Mouse (Mus musculus): ENCODE data around the gene Adam10. TPM values are rescaled to one million over a fixed set of nuclear protein-coding genes. Genes with fewer than 3 reads are reported as not detected.
A peak's percentile ranks its signal among the peaks of the same experiment; 100 is the strongest.

Adam10 gene
- total and polyA plus RNA-seq, 2 experiments from 2014 or later, result 17.2 to 39.6 TPM

DNA sequence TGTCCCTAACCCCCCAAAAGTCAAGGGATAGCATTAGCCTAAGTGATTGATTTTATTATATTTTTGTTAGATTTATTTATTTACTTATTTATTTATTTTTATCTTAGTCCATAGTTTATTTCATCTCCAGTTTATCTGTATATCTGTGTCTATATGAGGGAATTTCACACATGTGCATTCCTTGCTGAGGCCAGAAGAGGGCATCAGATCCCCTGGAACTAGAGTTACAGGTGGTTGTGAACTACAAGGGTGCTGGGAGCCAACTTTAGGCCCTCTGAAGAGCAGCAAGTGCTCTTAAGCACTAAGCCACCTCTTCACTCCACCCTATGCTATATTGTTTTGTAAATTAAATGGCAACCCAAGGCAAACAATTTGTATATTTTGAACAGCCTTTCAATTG is 10.7 kb upstream of the Adam10 start:
- no peak for ATAC-seq (ENCODE audit: low FRiP score)
- Histone ChIP-seq H3K27ac (ENCODE audit: low read depth, low read length) (no peak overlapping the region), H3K4me2 (ENCODE audit: low read depth, low read length, poor library complexity, severe bottlenecking) (no peak overlapping the region), H3K27me3 (ENCODE audit: insufficient read depth, low read length) (no peaks in the 10 kb centered on the region), H3K36me3 (ENCODE audit: insufficient read depth, low read length) (no peaks in the 10 kb centered on the region), H3K9me3 (ENCODE audit: low read length) (no peaks in the 10 kb centered on the region), H3K4me1 (ENCODE audit: insufficient read depth, low read length) (no peaks in the 10 kb centered on the region), H3K4me3 (ENCODE audit: low read depth, low read length) (no peak overlapping the region), H3K9ac (replicated peaks; ENCODE audit: low read length, poor library complexity, severe bottlenecking) (no peak overlapping the region)
- DNase-seq (ENCODE audit: low spot score), result no peak
- peak; percentile 56 for TF ChIP-seq CTCF (IDR thresholded peaks at IDR 0.05)

DNA sequence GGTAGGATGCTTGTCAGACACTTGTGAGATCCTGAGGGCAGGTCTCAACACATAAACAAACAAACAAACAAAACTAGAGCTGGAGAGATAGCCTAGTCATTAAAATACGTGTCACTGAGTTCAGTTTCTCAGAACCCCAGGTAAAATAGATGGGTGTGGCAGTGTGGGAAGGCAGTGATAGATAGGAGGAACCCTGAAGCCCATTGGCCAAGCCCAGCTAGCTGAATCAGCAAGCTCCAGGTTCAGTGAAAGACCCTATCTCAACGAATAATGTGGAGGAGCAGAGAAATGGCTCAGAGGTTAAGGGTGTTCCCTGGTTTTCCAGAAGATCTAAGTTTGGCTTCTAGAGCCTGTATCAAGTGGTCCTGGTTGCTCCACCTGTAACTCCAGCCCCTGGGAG is 9.6 kb upstream of the Adam10 start:
- DNase-seq (ENCODE audit: low spot score) (no peak), ATAC-seq (ENCODE audit: low FRiP score) (no peak)
- H3K4me2 ChIP-seq (ENCODE audit: low read depth, low read length, poor library complexity, severe bottlenecking), result no peak overlapping the region
- H3K9me3 ChIP-seq (ENCODE audit: low read length), result no peaks in the 10 kb centered on the region
- no peaks in the 10 kb centered on the region for H3K36me3 ChIP-seq (ENCODE audit: insufficient read depth, low read length)
- H3K4me1 ChIP-seq (ENCODE audit: insufficient read depth, low read length), result no peaks in the 10 kb centered on the region
- no peaks in the 10 kb centered on the region for H3K27me3 ChIP-seq (ENCODE audit: insufficient read depth, low read length)
- no peak overlapping the region for H3K27ac ChIP-seq (ENCODE audit: low read depth, low read length)
- H3K4me3 ChIP-seq (ENCODE audit: low read depth, low read length), result no peak overlapping the region
- WGBS, result 77% methylated on average over 2 of the region's 2 CpGs
- no peak for TF ChIP-seq CTCF (IDR thresholded peaks at IDR 0.05)
- H3K9ac ChIP-seq (replicated peaks; ENCODE audit: low read length, poor library complexity, severe bottlenecking), result no peak overlapping the region

DNA sequence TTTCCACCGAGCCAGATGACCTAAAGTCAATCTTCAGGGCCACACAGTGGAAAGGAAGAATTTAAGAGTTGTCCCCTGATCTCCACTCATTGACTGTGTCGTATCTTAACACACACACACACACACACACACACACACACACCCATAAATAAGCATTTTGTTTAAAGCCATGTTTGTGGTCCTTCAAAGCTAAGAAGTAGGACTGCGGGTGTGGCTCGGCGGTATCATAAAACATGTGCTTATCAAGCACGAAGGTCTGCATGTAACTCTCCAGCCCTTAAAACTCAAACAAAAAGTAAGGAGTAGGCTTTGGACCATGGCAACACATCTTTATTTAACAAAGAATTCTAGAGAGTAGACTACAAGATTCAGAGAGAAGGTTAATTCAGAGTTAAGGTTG is 8.4 kb upstream of the Adam10 start:
- DNase-seq (ENCODE audit: low spot score), result no peak
- Histone ChIP-seq H3K9me3 (ENCODE audit: low read length) (no peaks in the 10 kb centered on the region), H3K36me3 (ENCODE audit: insufficient read depth, low read length) (no peaks in the 10 kb centered on the region), H3K4me3 (ENCODE audit: low read depth, low read length) (no peak overlapping the region), H3K4me1 (ENCODE audit: insufficient read depth, low read length) (no peaks in the 10 kb centered on the region), H3K4me2 (ENCODE audit: low read depth, low read length, poor library complexity, severe bottlenecking) (no peak overlapping the region), H3K27me3 (ENCODE audit: insufficient read depth, low read length) (no peaks in the 10 kb centered on the region), H3K27ac (ENCODE audit: low read depth, low read length) (no peak overlapping the region), H3K9ac (replicated peaks; ENCODE audit: low read length, poor library complexity, severe bottlenecking) (no peak overlapping the region)
- 96% methylated on average over 6 of the region's 6 CpGs for WGBS
- ATAC-seq (ENCODE audit: low FRiP score), result no peak
- no peak for TF ChIP-seq CTCF (IDR thresholded peaks at IDR 0.05)

DNA sequence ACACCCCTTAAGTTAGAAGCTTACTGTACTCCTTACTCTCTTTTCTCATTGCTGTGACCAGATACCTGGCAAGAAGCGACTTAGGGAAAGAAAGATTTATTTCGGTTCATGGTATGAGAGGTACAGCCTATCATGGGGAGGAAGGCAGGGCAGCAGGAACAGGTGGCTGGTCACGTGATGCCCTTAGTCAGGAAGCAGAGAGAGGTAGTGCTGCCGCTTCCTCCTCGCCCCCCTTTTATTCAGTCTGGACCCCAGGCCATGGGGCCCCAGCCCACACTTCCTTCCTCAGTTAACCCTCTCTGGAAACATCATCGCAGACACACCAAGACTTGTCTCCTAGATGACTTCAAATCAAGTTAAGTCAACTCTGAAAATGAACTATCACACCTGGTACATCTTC is 7.5 kb upstream of the Adam10 start:
- H3K9me3 ChIP-seq (ENCODE audit: low read length), result no peaks in the 10 kb centered on the region
- 80% methylated on average over 6 of the region's 6 CpGs for WGBS
- H3K27me3 ChIP-seq (ENCODE audit: insufficient read depth, low read length), result no peaks in the 10 kb centered on the region
- H3K27ac ChIP-seq (ENCODE audit: low read depth, low read length), result no peak overlapping the region
- ATAC-seq (ENCODE audit: low FRiP score), result no peak
- no peak overlapping the region for H3K9ac ChIP-seq (replicated peaks; ENCODE audit: low read length, poor library complexity, severe bottlenecking)
- TF ChIP-seq CTCF (IDR thresholded peaks at IDR 0.05), result no peak
- no peak for DNase-seq (ENCODE audit: low spot score)
- H3K4me1 ChIP-seq (ENCODE audit: insufficient read depth, low read length), result no peaks in the 10 kb centered on the region
- H3K36me3 ChIP-seq (ENCODE audit: insufficient read depth, low read length), result no peaks in the 10 kb centered on the region
- no peak overlapping the region for H3K4me2 ChIP-seq (ENCODE audit: low read depth, low read length, poor library complexity, severe bottlenecking)
- H3K4me3 ChIP-seq (ENCODE audit: low read depth, low read length), result no peak overlapping the region

DNA sequence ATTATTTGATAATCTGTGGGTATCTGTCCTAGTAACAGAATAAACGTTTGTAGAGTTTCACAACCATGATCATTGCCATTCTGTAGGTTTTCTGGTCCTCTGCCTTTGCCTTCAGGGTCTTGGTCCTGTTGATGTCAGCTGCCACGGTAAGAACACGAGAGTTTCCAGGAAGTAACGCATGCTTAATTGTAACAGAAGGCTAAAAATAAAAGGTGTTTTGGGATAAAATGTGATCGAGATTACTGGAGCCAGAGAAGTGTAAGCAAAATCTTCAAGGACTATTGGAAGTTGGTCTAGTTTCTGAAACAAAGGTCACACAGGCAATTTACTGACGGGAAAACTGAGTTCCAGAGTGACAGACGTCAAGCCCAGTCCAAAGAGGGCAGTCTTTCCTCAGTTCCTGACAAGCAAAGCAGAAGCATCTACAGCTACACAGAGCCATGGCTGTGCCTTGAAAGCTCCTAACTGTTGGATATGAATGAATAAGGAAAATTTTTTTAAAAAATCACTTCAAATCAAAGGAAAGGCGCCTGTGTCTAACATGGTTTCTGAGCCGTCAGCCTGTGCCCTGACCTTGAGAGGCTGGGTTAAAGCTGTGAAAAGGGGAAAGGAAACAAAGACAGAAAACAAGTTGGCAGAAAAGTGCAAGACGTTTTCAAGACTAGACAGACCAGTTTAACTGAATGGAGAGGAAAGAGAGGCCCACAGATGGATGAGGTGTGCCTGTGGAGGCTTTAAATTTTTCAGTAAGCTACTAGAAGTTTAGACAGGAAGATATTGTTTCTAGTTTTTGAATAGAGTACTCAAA is 6.8 kb upstream of the Adam10 start:
- Histone ChIP-seq H3K4me2 (ENCODE audit: low read depth, low read length, poor library complexity, severe bottlenecking) (no peak overlapping the region), H3K36me3 (ENCODE audit: insufficient read depth, low read length) (no peaks in the 10 kb centered on the region), H3K4me1 (ENCODE audit: insufficient read depth, low read length) (no peaks in the 10 kb centered on the region), H3K27me3 (ENCODE audit: insufficient read depth, low read length) (no peaks in the 10 kb centered on the region), H3K27ac (ENCODE audit: low read depth, low read length) (no peak overlapping the region), H3K9ac (replicated peaks; ENCODE audit: low read length, poor library complexity, severe bottlenecking) (no peak overlapping the region), H3K9me3 (ENCODE audit: low read length) (no peaks in the 10 kb centered on the region), H3K4me3 (ENCODE audit: low read depth, low read length) (no peak overlapping the region)
- TF ChIP-seq CTCF (IDR thresholded peaks at IDR 0.05), result peak; percentile 54
- peak; percentile 21 for DNase-seq (ENCODE audit: low spot score)
- WGBS, result 53% methylated on average over 10 of the region's 10 CpGs
- no peak for ATAC-seq (ENCODE audit: low FRiP score)

DNA sequence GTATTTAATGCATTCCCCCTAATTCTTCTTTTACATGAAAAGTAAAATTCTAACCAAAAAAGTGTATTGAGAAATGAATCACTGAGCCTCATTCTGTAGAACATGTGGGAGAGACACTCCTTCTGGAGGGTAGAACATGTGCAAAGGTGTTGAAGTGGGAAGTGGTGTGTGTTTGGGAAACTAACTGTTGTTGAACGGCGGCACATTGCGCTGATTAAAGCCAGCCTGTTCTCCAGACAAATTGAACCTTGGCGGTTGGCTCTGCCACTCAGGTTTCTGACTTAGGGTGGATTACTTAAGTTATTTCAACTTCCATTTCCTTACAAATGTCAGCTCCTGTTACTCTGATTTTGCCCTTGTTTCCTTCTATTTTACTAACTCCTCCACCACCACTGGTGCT is 5.1 kb upstream of the Adam10 start:
- Histone ChIP-seq H3K27me3 (ENCODE audit: insufficient read depth, low read length) (no peaks in the 10 kb centered on the region), H3K4me3 (ENCODE audit: low read depth, low read length) (no peak overlapping the region), H3K9me3 (ENCODE audit: low read length) (no peaks in the 10 kb centered on the region), H3K4me1 (ENCODE audit: insufficient read depth, low read length) (no peaks in the 10 kb centered on the region), H3K9ac (replicated peaks; ENCODE audit: low read length, poor library complexity, severe bottlenecking) (no peak overlapping the region), H3K4me2 (ENCODE audit: low read depth, low read length, poor library complexity, severe bottlenecking) (no peak overlapping the region), H3K27ac (ENCODE audit: low read depth, low read length) (no peak overlapping the region), H3K36me3 (ENCODE audit: insufficient read depth, low read length) (no peaks in the 10 kb centered on the region)
- DNase-seq (ENCODE audit: low spot score) (no peak), ATAC-seq (ENCODE audit: low FRiP score) (no peak)
- WGBS, result 94% methylated on average over 4 of the region's 4 CpGs
- TF ChIP-seq CTCF (IDR thresholded peaks at IDR 0.05), result no peak

Data from midbrain, postnatal 0 days (tissue).